Mouse (Mus musculus) stomach, embryonic 14.5 days (tissue): Measurements from ENCODE around the gene Gabrr1. TPM values are rescaled to one million over a fixed set of nuclear protein-coding genes. Genes with fewer than 3 reads are reported as not detected.

Experiments
- ATAC-seq: fragments of 200-750 bp; cut with Nextera tagmentation; 2 replicates; pipeline ENCODE4 v1.8.0; 2017; ENCODE audit warnings: low read depth, moderate TSS enrichment; ENCODE audit not compliant: insufficient number of reproducible peaks, insufficient read depth, low FRiP score
- H3K27ac ChIP-seq: fragments of 300-500 bp; sonication (generic); 2 replicates; pipeline ENCODE4 v1.5.1; 2014; ENCODE audit warnings: mild to moderate bottlenecking, low read length, moderate library complexity, mixed read lengths
- H3K27me3 ChIP-seq: fragments of 300-500 bp; sonication (generic); 2 replicates; pipeline ENCODE4 v1.6.1; 2014; ENCODE audit warnings: low read length, control low read depth, mixed read lengths; ENCODE audit not compliant: control insufficient read depth, insufficient read depth
- H3K36me3 ChIP-seq: fragments of 300-500 bp; sonication (generic); 2 replicates; pipeline ENCODE4 v1.6.1; 2014; ENCODE audit warnings: mild to moderate bottlenecking, control low read depth, low read length, moderate library complexity, mixed read lengths; ENCODE audit not compliant: control insufficient read depth, insufficient read depth
- H3K4me1 ChIP-seq: fragments of 300-500 bp; sonication (generic); 2 replicates; pipeline ENCODE4 v1.6.1; 2014; ENCODE audit warnings: low read length, control low read depth, mixed read lengths; ENCODE audit not compliant: control insufficient read depth, insufficient read depth
- H3K4me2 ChIP-seq: fragments of 300-500 bp; sonication (generic); replicated peaks from 2 replicates; pipeline ENCODE4 v1.6.1; 2014; ENCODE audit warnings: low read depth, low read length, control low read depth
- H3K4me3 ChIP-seq: fragments of 300-500 bp; sonication (generic); 2 replicates; pipeline ENCODE4 v1.5.1; 2014; ENCODE audit warnings: low read depth, low read length, control low read depth
- H3K9ac ChIP-seq: fragments of 300-500 bp; sonication (generic); replicated peaks from 2 replicates; pipeline ENCODE4 v1.6.1; 2014; ENCODE audit warnings: low read depth, mild to moderate bottlenecking, control low read depth, low read length, moderate library complexity, mixed read lengths
- H3K9me3 ChIP-seq: fragments of 300-500 bp; sonication (generic); 2 replicates; pipeline ENCODE4 v1.6.1; 2016; ENCODE audit warnings: low read depth, low read length, control low read depth; ENCODE audit not compliant: control insufficient read depth
- WGBS: fragments of 180-500 bp; shearing (Covaris S2); extraction: QIAGEN DNeasy Blood & Tissue Kit; methylation state at CpG from one replicate; pipeline ENCODE4 v1.1.7; 2014; 5-methylcytosine and 5-hydroxymethylcytosine counted together
- polyA plus RNA-seq: library from polyadenylated mRNA; unstranded; fragments of >200 nt; fragmentation: Nextera tagmentation; extraction: Ambion mirVana; gene quantifications from 2 replicates; pipeline ENCODE4 v1.2.1, GENCODE M21; 2014

Gabrr1 gene
- polyA plus RNA-seq, 1 experiment from 2014 or later: not detected

DNA sequence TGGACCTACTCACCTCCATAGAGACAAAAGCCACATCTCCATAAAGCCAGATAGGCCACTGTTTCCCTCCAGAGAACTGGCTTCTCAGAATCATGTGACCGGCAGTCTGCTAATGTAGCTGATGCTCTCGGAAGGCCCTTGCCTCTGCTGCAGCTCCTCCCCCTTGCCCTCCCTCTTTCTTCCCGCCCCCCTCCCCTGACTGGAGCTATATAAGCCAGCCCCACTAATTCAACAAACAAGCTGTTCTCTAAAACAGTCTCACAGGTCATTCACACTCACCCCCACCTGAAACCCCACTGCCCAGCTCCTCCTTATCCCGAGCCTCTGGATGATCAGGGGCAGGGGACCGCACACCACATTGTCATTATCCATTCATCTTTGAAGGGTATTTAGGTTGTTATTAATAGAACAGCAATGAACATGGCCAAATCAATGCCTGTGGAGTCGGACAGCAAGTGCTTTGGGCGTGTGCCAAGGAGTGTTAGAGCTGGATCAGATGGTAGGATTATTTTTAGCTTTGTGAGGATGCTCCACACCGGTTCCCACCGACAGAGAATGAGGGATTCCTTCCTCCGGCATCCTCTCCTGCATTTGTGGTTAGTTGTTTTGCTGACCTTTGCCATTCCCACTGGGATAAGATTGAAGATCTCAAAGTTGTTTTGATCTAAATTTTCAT is 6.8 kb upstream of the Gabrr1 start:
- Histone ChIP-seq H3K9me3 (no peaks in the 10 kb centered on the region), H3K27ac (no peak overlapping the region), H3K4me1 (no peaks in the 10 kb centered on the region), H3K9ac (no peak overlapping the region), H3K4me2 (no peak overlapping the region), H3K4me3 (no peak overlapping the region), H3K27me3 (no peaks in the 10 kb centered on the region), H3K36me3 (no peaks in the 10 kb centered on the region)
- peak; percentile 28; the same call in 1 of the 2 replicates for ATAC-seq
- WGBS: 52% methylated on average over 10 of the region's 10 CpGs

DNA sequence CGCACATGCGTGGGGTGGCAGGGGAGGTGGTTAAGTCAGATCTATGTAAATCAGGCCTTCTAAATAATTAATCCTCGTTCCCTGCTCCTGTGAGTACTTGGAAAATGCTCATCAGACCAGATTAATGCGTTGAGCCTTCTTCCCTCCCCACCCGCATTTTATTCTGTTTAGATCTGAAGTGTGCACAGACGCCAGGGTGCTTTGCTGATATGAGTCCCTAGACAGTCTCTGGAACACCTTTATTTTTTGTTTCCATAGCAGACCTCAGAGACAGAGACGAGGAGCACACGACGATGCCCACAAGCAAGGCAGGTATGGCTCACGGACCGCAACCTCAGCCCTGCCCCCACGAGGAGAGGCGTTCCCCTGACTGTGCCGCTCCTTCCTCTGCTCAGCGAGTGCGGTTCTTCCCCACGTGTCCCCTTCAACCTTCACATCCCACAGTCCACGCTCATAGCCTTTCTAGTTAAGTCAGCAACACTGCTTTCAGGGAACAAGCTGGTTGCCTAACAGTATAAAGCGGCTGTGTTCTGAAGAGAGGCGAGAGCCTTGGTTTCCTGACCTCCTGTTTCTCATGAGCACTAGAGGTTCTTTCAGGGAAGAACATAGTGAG is 14.5 kb downstream of the Gabrr1 start:
- H3K4me2 ChIP-seq: no peak overlapping the region
- no peak overlapping the region for H3K9ac ChIP-seq

DNA sequence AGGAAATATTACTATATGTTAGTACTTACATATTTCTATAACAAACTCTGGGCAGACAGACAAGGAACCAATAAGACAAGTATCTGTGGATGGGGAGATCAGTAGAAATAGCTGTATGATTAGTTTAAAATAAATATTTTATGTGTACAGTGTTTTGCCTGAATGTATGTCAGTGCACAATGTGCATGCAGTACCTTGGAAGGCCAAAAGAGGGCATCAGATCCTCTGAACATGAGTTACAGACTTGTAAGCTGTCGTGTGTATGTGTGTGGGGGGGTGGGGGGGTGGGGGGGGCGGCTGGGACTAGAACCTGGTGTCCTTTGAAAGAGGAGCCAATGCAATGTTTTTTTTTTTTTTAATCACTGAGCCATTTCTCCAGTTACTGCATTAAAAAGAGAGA is 15.5 kb downstream of the Gabrr1 start:
- Histone ChIP-seq H3K4me1 (no peaks in the 10 kb centered on the region), H3K27ac (no peak overlapping the region), H3K9me3 (no peaks in the 10 kb centered on the region), H3K4me3 (no peak overlapping the region), H3K4me2 (no peak overlapping the region), H3K27me3 (no peaks in the 10 kb centered on the region), H3K9ac (no peak overlapping the region), H3K36me3 (no peaks in the 10 kb centered on the region)
- no peak for ATAC-seq
- WGBS: 14% methylated on average over 2 of the region's 2 CpGs

More for the DNA sequence above, 14.5 kb downstream of the Gabrr1 start:
- Histone ChIP-seq H3K9me3 (no peaks in the 10 kb centered on the region), H3K4me3 (no peak overlapping the region), H3K36me3 (no peaks in the 10 kb centered on the region), H3K4me1 (no peaks in the 10 kb centered on the region), H3K27me3 (no peaks in the 10 kb centered on the region), H3K27ac (no peak overlapping the region)
- 36% methylated on average over 20 of the region's 20 CpGs for WGBS
- ATAC-seq: no peak

DNA sequence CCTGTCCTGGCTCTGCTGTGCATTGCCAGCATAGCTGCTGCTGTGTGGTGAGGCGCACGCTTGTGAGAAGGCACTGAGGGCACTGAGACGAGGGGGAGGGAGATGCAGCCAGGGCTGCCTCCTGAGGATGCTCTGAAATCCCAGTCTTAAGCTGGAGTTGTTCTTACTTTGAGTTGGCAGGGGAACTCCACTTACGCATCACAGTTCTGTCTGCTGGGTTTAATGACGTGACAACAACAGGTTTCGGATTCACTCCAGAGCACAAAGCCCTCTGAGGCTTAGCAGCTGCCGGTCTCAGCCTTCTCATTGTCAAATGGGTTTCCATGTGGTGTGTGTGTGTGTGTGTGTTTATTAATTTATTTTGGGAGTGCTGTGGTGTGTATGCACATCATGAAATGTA is 16.8 kb downstream of the Gabrr1 start:
- Histone ChIP-seq H3K27ac (no peak overlapping the region), H3K4me1 (no peaks in the 10 kb centered on the region), H3K27me3 (no peaks in the 10 kb centered on the region), H3K4me2 (no peak overlapping the region), H3K4me3 (no peak overlapping the region), H3K9ac (no peak overlapping the region), H3K9me3 (no peaks in the 10 kb centered on the region), H3K36me3 (no peaks in the 10 kb centered on the region)
- no peak for ATAC-seq
- WGBS: 62% methylated on average over 7 of the region's 7 CpGs

DNA sequence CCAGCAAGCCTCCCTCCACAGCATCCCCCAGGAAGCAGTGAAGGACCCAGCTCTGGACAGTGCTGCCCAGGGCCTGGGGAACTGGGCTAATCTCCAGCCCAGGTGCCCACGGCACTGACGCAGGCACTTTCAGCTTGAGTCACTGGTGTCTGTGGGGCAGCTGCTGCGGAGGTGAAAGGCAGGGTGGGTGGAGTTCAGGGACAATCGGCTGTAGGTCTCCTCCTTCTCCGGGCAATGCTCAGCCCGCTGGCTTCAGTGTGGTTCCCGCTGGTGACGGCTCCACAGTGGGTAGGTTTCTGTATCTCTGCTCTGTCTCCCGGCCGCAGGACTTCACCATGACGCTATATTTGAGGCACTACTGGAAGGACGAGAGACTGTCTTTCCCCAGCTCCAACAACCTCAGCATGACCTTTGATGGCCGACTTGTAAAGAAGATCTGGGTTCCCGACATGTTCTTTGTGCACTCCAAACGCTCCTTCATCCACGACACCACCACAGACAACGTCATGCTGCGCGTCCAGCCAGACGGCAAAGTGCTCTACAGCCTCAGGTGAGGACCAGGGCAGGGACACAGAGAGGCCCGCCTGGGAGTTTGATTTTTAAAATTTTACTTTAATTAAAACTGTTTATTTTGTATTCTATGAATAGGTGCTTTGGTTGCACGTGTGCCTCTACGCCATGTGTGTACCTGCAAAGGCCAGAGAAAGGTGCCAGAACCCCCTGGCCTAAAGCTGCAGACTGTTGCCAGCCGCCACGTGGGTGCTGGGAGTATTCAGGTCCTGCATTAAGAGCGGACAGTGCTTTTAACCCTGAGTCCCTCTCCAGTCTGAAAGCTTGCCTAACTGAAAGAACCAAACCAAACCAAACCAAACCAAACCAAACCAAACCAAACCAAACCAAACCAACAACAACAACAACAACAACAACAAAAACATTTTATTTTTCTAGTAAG is 20.0 kb downstream of the Gabrr1 start:
- no peaks in the 10 kb centered on the region for H3K4me1 ChIP-seq
- no peaks in the 10 kb centered on the region for H3K9me3 ChIP-seq
- no peak overlapping the region for H3K4me3 ChIP-seq
- H3K27ac ChIP-seq: no peak overlapping the region
- no peak overlapping the region for H3K9ac ChIP-seq
- no peaks in the 10 kb centered on the region for H3K27me3 ChIP-seq
- ATAC-seq: no peak
- 84% methylated on average over 26 of the region's 26 CpGs for WGBS
- no peaks in the 10 kb centered on the region for H3K36me3 ChIP-seq
- H3K4me2 ChIP-seq: no peak overlapping the region

DNA sequence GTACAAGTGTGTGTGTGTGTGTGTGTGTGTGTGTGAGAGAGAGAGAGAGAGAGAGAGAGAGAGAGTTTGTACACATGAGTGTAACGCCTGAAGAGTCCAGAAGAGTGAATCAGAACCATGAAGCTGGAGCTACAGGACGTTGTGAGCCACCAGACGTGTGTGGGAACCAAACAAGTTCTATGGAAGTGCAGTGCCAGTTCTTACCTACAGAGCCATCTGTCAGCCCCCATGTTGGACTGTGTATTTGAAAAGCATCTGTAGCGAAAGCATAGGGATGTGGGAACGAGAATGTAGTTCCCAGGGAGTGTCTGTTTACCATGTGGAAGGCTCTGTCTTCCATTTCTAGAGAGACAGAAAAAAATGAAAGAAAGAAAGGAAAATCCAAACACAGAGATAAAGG is 51.2 kb downstream of the Gabrr1 start:
- no peak overlapping the region for H3K4me3 ChIP-seq

DNA sequence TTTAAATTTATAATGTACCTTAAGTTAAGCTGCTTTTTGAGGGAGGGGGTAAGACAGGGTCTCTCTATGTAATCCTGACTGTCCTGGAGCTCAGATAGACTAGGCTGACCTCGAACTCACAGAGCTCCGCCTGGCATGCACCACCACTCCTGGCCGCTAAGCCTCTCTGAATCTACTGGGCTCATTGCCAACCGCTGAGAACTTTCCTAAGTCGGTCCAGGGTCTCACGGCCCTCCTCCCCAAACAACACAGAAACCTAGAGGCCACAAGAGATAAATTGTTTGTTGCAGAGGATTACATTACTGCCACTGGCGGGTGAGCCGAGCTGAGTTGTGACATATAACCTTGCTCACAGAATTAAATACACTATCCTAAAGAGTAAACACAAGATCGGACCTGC is 55.8 kb downstream of the Gabrr1 start:
- no peaks in the 10 kb centered on the region for H3K27me3 ChIP-seq
- WGBS: 10% methylated on average over 9 of the region's 9 CpGs
- H3K9me3 ChIP-seq: no peaks in the 10 kb centered on the region
- no peaks in the 10 kb centered on the region for H3K36me3 ChIP-seq
- no peaks in the 10 kb centered on the region for H3K4me1 ChIP-seq
- peak overlapping the region; percentile 51; the same call in 1 of the 2 replicates for H3K4me3 ChIP-seq
- no peak overlapping the region for H3K9ac ChIP-seq
- peak overlapping the region; percentile 93 for H3K4me2 ChIP-seq
- H3K27ac ChIP-seq: no peak overlapping the region
- peak; percentile 19; the same call in 1 of the 2 replicates for ATAC-seq

More for the DNA sequence above, 51.2 kb downstream of the Gabrr1 start:
- no peaks in the 10 kb centered on the region for H3K36me3 ChIP-seq
- no peak overlapping the region for H3K4me2 ChIP-seq
- ATAC-seq: no peak
- no peak overlapping the region for H3K9ac ChIP-seq
- H3K27me3 ChIP-seq: no peaks in the 10 kb centered on the region
- H3K9me3 ChIP-seq: no peaks in the 10 kb centered on the region
- 75% methylated on average over 5 of the region's 5 CpGs for WGBS
- H3K27ac ChIP-seq: no peak overlapping the region
- no peaks in the 10 kb centered on the region for H3K4me1 ChIP-seq
